Mouse (Mus musculus): ENCODE results near the gene Cryga. TPM values are rescaled to one million over a fixed set of nuclear protein-coding genes. Genes with fewer than 3 reads are reported as not detected.

Gene Cryga
- polyA plus RNA-seq (2012; rRNA removed): not detected in 2 replicates

GRCm38 (mm10) chr1:65103273-65103672 is at the start of gene Cryga:
Gene Cryga (minus strand): TSS chr1:65103373.

GRCm38 (mm10) chr1:65122574-65123372 is 19.6 kb upstream of the Cryga start, which contains the start of gene D630023F18Rik:
Gene D630023F18Rik (minus strand): TSS chr1:65123214.

GRCm38 (mm10) chr1:65119438-65119837 is 16.3 kb upstream of the Cryga start, which contains the start of gene Gm28845:
Gene Gm28845 (minus strand): TSS chr1:65119558.

GRCm38 (mm10) chr1:65082188-65082587 is 21.0 kb downstream of the Cryga start, which contains the start of gene Crygb:
Gene Crygb (minus strand): TSS chr1:65082288.

GRCm38 (mm10) chr1:65073589-65073988 is 29.6 kb downstream of the Cryga start, which contains the start of gene Crygc:
Gene Crygc (minus strand): TSS chr1:65073689.

GRCm38 (mm10) chr1:65063352-65063751 is 39.8 kb downstream of the Cryga start, which contains the start of gene Crygd:
Gene Crygd (minus strand): TSS chr1:65063452.

GRCm38 (mm10) chr1:65050952-65051351 is 52.2 kb downstream of the Cryga start, which contains the start of gene Cryge:
Gene Cryge (minus strand): TSS chr1:65051149.

Other genes starting within 250 kb of the Cryga start
- 4.9 and 5.3 TPM in 2 replicates for gene Plekhm3, start 146.5 kb downstream of the Cryga start, polyA plus RNA-seq (2012; rRNA removed)
- not detected in 2 replicates for gene Akr1cl, start 70.6 kb downstream of the Cryga start, polyA plus RNA-seq (2012; rRNA removed)
- gene Cryge, start 52.2 kb downstream of the Cryga start, polyA plus RNA-seq (2012; rRNA removed): not detected in 2 replicates
- not detected in 2 replicates for gene Crygd, start 39.9 kb downstream of the Cryga start, polyA plus RNA-seq (2012; rRNA removed)
- not detected in 2 replicates for gene Crygc, start 29.7 kb downstream of the Cryga start, polyA plus RNA-seq (2012; rRNA removed)
- 0.13 and 0.28 TPM in 2 replicates for gene Crygb, start 21.1 kb downstream of the Cryga start, polyA plus RNA-seq (2012; rRNA removed)
- 0.11 and 0.13 TPM in 2 replicates for gene Gm28845, start 16.2 kb upstream of the Cryga start, polyA plus RNA-seq (2012; rRNA removed)
- 0.44 and 0.85 TPM in 2 replicates for gene D630023F18Rik, start 19.8 kb upstream of the Cryga start, polyA plus RNA-seq (2012; rRNA removed)
- 193 and 224 TPM in 2 replicates for gene Idh1, start 83.1 kb upstream of the Cryga start, polyA plus RNA-seq (2012; rRNA removed)
- 12.9 and 13.9 TPM in 2 replicates for gene Pikfyve, start 83.3 kb upstream of the Cryga start, polyA plus RNA-seq (2012; rRNA removed)
- 0.60 and 0.75 TPM in 2 replicates for gene Pth2r, start 178.7 kb upstream of the Cryga start, polyA plus RNA-seq (2012; rRNA removed)

Data from central nervous system, embryonic 14 days (tissue).